Mouse (Mus musculus) kidney, postnatal 4 days (tissue): ENCODE results near the gene Pard3.

Experiments used
- DNase-seq, 2 experiments: peaks; one replicate each; pipeline ENCODE4 v3.0.0; 2021; ENCODE audit warnings: mixed read lengths in 2 of 2

Pard3 gene

GRCm38 (mm10) chr8:127185897-127186296 is 122.2 kb downstream of the Pard3 start:
- no peak for DNase-seq

GRCm38 (mm10) chr8:127188671-127189070 is 125.0 kb downstream of the Pard3 start:
- peak in 1 of 2 experiments; percentile 32 for DNase-seq

- DNase-seq, result peak; percentile 68 to 78
Measured at GRCm38 (mm10) chr8:127190350-127190749, 126.7 kb downstream of the Pard3 start.

- DNase-seq, result peak; percentile 69 to 76
Measured at GRCm38 (mm10) chr8:127191387-127191786, 127.7 kb downstream of the Pard3 start.

GRCm38 (mm10) chr8:127191824-127192223 is 128.1 kb downstream of the Pard3 start:
- no peak for DNase-seq

- peak in 1 of 2 experiments; percentile 18 for DNase-seq
Measured at GRCm38 (mm10) chr8:127192331-127192730, 128.6 kb downstream of the Pard3 start.

- no peak for DNase-seq
Measured at GRCm38 (mm10) chr8:127193375-127193774, 129.7 kb downstream of the Pard3 start.

GRCm38 (mm10) chr8:127194786-127195407 is 131.2 kb downstream of the Pard3 start:
- no peak for DNase-seq

- DNase-seq, result no peak
Measured at GRCm38 (mm10) chr8:127196505-127197265, 133.0 kb downstream of the Pard3 start.

- no peak for DNase-seq
Measured at GRCm38 (mm10) chr8:127207455-127207854, 143.8 kb downstream of the Pard3 start.

- DNase-seq, result no peak
Measured at GRCm38 (mm10) chr8:127210621-127211020, 146.9 kb downstream of the Pard3 start.

- DNase-seq, result no peak
Measured at GRCm38 (mm10) chr8:127214338-127214737, 150.6 kb downstream of the Pard3 start.

GRCm38 (mm10) chr8:127214748-127215433 is 151.2 kb downstream of the Pard3 start:
- no peak for DNase-seq

GRCm38 (mm10) chr8:127220206-127220605 is 156.5 kb downstream of the Pard3 start:
- DNase-seq, result no peak

GRCm38 (mm10) chr8:127220615-127221014 is 156.9 kb downstream of the Pard3 start:
- no peak for DNase-seq

GRCm38 (mm10) chr8:127222361-127222760 is 158.7 kb downstream of the Pard3 start:
- DNase-seq, result no peak

- no peak for DNase-seq
Measured at GRCm38 (mm10) chr8:127226996-127227395, 163.3 kb downstream of the Pard3 start.

GRCm38 (mm10) chr8:127227407-127227806 is 163.7 kb downstream of the Pard3 start:
- DNase-seq, result peak in 1 of 2 experiments; percentile 29

- peak; percentile 32 to 51 for DNase-seq
Measured at GRCm38 (mm10) chr8:127229325-127230232, 165.9 kb downstream of the Pard3 start.

- DNase-seq, result no peak
Measured at GRCm38 (mm10) chr8:127230233-127230595, 166.5 kb downstream of the Pard3 start.

GRCm38 (mm10) chr8:127243351-127243750 is 179.7 kb downstream of the Pard3 start:
- DNase-seq, result no peak

- DNase-seq, result no peak
Measured at GRCm38 (mm10) chr8:127243841-127244240, 180.1 kb downstream of the Pard3 start.

GRCm38 (mm10) chr8:127250746-127251145 is 187.1 kb downstream of the Pard3 start:
- no peak for DNase-seq
